Mouse (Mus musculus) urinary bladder, postnatal 14 days (tissue): Measurements from ENCODE around the gene Elfn2.

Experiments used
- DNase-seq: peaks from one replicate; pipeline ENCODE4 v3.0.0; 2021; ENCODE audit warnings: low spot score

The Elfn2 gene

DNA sequence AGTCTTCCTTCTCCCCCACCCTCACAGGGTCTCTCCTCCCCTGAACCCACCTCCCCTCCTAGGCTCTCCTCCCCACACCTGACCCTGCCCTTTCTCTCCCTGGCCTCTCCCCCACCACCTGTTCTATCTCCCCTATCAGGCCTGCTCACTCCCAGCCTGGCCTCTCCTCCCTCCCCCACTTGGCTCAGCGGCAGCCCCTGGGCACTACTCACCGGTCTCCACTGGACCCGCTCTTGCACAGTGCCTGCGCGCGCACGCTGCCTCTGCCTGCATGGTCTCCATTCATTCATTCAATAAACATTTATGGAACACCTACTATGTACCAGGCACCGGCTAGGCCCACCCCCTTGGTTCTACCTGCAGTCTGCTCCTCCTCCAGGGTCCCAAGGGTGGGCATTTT, 37.3 kb downstream of the Elfn2 start:
- no peak for DNase-seq

DNA sequence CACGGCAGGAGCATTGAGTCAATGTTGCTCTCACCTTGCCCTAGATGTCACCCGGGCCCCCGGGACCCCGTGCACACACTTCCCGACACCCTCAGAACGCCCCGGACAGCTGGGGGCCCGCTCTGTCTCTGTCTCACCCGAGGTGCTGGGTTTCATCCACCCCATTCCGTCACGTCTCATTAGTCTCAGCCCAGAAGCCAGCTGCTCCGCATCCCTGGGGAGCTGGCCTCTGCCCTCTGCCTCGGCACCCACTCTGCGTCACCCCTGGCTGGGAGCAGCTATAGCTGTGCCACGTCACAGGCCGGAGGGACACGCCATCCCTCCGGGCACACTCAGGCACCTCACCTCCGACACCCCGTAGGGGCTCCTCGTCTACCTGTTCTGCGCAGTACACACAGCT, 38.3 kb downstream of the Elfn2 start:
- DNase-seq: no peak

DNA sequence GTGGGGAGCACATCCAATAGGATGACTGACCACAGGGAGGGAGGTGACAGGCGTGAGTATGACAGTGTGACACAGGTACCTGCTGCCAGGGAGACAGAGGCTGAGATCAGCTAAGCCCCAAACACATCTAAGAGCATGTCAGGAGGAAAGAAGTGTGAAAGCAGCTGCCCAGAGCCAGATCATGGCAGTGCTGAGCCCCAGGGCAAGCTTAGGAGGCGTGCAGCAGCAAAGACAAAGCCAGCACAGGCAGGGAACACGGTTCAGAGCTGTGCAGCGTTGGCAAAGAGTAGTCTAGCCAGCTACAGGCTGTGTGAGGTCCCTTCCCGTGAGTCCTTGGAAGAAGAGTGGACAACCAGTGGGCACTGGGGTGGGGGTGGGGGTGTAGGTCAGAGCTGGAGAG, 40.9 kb downstream of the Elfn2 start:
- DNase-seq: no peak

DNA sequence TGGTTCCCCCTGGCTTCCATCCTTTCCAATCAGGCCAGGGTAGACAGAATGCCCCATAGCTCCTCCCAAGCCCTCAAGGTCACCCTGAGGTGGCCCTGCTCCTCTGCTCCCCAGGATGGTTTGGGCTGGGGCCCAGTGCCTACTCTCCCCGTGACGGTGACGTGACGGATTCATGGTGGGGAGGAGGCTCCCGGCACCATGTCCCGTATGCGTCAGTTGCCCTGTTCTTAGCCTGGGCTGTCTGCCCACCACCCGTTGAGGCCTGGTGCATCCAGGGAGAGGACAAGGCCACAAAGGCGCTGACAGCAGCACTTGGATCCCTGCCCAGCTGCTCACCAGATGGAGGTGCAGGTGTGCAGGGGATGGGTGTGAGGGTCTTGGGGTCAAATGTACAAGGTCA, 41.6 kb downstream of the Elfn2 start:
- DNase-seq: no peak

DNA sequence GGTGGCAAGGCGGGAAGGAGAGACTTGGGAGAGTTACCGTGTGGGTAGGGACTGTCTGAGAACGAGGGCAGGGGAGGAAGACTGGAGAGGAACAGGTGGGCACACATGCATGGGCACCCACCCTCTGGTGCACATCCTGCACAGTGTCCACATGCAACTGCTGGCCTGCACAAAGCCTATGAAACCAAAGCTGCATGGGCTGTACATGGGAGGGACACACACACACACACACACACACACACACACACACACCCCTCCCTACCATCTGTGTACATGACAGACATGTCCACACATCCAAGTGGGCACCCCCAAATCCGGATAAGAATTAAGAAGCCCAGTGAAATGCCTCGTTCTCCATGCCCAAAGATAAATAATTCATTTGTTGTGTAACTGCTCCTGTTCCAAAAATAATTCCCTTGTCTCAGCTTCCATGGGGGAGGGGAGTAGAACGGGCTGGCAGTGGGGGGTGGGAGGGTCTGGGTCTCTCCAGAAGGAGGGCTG, 43.6 kb downstream of the Elfn2 start:
- no peak for DNase-seq

DNA sequence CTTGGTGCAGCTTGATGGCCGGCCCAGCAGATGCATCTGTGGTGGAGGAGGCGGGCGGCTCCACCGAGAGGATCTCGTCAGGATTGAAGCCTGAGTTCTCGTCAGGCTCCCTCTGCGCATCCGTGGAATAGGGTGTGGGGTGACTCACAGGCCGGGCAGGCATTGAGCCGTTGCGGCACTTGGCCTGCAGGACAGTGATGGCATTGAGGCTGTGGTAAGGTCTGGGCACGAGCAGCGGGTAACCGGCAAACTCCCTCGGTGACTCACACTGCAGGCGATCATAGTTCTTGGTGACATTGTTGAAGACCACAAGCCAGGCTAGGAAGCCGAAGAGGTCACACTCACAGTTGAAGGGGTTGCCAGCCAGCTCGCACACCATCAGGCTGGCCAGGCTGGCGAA, 45.1 kb downstream of the Elfn2 start:
- DNase-seq: no peak

DNA sequence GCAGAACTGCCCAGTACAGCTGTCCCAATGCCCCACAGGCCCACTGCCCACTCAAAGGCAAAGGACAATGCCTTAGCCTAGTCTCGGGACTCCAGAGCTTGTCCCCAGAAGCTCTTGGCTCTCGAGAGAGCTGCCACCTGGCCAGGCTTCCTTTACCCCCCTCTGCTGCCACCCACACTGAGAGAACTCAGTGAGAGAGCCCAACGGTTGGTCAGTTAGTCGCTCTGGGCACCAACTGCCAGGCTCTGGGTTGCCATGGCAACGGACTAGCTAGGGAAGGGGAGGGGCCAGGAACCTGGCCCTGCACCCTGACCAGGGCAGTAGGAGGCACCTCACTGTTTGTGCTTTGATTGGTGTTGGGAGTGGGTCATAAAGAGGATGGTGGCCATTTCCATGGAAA, 48.2 kb downstream of the Elfn2 start:
- DNase-seq: no peak

DNA sequence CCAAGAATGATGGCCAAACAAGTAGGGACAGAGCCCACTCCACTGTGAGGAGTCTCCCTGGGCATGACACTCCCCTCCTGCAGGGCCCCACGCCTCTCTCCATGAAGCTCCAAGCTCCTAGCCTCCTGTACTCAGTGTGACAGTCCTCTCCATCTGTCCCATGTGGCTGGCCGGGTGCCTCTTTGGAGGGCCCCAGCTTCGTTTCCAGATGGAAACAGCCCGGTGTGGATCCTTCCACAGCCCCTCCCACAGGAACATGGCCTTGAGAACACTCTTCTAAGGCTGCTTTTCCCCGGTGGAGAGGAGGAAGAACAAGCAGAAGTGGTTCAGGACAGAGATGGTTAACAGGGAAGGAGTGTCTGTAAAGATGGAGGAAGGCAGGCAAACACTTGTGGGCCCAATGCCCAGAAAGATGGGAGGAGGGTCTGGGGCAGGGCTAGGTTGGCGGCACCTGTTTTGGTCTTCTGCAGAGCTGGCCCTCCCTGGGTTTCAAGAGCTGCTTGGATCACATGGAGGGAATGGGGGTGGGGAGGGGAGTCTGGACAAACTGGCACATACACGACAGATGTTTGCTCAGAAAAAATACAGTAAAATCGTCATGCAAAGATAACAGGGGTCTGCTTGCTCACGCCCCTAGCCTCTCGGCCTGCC, 49.2 kb downstream of the Elfn2 start:
- DNase-seq: no peak

DNA sequence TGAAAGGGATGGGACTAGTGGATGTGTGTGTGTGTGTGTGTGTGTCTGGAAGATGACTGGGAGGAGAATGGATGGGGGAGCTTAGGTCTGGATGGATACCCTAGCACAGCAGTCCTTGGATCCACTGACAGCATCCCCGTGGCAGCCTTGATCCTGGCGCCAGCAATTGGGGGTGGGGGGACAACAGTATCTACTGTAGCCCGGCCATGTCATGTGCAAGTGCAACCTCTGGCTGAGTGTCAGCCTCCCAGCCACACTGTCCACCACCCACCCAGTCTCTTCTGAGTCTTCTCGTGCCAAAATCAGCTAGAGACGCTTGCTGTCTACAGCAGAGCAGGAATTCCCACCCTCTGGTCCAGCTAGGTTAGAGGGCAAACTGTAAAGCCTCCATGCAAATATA, 54.3 kb downstream of the Elfn2 start:
- DNase-seq: no peak

DNA sequence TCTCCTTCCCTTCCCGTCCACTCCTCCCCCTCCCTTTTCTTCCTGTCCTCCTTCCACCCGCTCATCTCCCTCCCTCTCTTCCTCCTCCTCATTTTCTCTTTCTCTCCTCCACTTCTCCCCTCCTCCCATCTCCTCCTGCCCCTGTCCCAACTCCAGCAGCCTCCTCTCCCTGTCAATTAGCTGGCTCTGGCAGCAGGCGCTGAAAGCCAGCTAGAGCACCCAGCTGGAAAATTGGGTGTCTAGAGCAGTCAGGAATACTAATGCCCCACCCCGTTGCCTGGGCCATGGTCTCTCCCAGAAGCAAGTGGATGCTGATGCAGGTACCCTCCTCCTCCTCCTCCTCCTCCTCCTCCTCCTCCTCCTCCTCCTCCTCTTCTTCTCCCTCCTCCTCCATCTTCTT, 67.4 kb downstream of the Elfn2 start:
- DNase-seq: no peak

DNA sequence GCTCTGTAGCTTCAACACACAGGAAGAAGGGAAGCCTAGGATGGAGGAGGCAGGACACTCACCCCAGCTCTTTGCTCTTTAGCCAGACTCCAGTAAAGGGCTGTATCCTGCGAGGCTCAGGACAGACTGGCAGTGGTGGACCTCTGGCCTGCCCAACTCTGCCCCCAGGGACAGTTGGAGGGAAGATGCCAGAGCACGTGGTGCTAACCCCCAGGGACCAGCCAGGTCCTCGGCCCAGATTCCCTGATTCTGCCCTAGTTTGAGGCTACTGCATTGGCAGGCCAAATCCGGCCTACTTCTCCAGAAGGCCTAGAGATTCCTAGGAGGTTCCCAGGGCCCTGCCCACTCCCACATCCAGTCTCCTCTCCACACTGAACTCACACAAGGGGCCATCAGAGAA, 70.8 kb downstream of the Elfn2 start:
- no peak for DNase-seq

DNA sequence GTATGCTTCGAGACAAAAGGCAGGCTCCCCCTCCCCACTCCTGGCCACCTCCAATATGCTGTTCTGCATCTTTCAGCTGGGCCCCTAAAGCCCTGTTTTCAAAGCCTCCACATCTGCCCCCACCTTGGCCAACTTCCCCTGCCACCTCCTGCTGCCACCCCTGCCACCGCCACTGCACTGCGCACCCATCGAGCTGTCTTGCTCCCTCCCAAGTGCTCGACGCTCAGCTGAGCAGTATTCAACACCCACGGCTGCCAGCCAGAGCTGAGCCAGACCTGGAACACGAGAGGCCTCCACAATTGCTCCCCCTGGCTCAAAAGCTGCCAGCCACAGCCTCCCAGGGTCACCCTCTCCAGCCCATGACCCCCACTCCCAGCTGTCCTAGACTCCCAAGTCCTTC, 74.0 kb downstream of the Elfn2 start:
- DNase-seq: no peak

DNA sequence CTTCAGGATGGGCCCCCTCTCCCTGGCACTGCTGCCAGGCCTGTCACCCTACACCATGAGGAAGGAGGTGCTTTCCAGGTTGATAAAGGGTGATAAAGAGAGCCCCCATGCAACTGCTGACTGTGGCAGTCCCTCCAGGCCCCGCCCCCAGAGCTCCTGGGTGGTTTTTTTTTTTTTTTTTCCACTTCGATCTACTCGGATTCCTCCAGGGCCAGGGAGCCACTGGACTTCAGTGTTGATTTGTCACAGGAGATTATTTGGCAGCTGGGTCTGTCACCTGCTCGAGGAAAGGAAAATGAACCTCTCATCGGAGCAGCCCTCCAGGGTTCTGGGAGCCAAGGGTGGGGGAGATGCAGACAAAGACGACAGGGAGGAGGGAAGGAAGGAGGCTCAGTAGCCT, 74.9 kb downstream of the Elfn2 start:
- DNase-seq: no peak

DNA sequence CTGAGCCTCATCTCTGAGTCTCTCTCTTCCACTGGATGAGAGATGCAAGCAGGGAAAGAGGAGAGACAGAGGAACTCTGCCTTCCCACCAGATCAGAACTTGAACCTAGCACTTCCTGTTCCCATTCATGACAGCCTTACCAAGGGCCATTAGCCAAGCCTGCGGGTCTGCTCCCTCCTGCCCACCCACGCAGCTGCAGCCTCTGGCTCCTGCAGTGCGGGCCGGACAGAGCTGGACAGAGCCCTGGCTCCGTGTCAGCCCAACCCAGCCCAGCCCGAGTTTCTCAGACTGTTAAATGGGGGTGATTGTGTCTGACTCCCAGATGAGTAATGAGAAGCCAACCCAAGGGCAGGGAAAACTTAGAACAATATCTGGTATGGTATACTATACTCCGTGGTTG, 83.3 kb downstream of the Elfn2 start:
- DNase-seq: peak; percentile 44

DNA sequence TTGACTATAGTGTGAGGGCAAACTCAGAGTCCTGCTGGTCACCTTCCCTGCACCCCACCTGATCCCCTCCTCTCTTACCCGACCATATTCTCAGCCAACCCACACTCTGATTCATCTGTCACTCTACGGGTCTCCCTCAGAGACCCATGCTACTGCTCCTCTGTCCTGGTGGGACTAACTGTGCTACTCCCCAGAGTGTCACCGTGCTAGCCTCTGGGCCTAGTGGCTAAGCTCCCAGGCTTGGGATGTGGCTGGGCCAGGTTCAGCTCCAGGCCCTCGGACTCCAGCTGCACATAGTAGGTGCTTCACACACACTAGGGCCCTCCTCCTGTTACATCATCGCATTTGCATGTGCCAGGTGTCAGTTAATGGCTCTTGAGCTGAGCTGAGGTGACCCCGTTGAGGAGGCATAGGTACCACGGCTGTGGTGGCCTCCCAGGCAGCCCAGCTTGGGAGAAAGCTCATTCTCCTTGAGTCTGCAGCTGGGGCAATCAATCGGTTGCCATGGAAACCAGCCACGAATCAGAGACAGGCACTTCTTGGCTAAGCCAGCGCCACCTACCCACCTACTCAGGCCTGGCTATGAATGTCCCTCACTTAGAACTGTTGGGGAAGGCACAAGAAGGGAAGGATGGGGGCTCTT, 84.4 kb downstream of the Elfn2 start:
- no peak for DNase-seq

DNA sequence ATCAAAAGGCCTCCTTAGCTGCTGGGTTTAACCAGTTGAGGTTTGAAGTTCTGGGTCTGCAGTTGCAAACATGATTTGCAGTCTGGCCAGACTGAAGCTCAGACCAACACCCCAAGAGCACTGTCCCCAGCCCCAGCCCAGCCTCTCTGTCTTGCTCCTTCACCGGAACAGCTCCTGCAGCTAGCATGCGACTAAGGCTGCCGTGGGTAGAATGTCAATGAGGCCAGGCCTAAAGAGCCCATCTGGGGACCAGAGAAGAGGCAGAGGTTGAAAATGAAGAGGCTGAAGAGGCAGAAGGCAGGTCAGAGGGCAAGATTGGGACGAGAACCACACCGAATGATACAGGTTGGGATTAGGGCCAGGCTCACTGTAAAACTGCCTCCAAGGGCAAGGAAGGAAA, 85.2 kb downstream of the Elfn2 start:
- no peak for DNase-seq

DNA sequence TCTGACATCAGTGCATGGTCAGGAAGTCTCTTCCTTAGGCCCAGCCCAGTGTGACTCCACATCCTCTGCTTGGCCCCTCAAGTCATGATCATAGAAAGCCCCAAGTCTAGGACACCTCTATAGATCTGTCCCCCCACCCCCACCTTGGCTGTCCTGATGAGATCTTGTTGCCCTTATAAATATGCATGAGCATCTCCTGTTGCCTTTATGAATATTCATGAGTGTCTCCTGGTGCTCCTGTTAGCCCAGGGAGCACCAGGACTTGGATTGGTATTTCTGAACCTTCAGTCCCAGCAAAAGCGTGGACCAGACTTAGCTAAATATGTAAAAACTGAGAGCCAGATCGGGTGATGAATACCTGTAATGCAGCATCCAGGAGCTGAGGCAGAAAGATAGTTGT, 86.2 kb downstream of the Elfn2 start:
- DNase-seq: no peak

DNA sequence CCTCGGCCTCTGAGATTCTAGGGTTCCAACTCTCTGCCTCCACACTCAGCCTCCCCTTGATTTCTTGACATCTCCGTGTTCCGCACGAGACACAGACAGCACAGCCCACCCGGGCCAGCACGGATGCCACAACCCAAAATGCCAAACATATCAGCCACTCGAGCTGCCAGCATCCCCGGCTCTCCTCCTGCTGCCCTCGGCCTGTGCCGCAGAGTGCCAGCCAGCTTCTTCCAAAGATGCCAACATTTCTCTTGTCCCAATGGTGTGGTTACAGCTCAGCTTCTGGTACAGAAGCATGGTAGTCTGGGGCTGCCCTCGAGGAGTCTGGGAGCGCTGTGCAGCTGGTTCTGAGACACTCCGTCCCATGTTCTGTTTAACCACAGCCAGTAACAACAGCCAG, 92.3 kb downstream of the Elfn2 start:
- no peak for DNase-seq

DNA sequence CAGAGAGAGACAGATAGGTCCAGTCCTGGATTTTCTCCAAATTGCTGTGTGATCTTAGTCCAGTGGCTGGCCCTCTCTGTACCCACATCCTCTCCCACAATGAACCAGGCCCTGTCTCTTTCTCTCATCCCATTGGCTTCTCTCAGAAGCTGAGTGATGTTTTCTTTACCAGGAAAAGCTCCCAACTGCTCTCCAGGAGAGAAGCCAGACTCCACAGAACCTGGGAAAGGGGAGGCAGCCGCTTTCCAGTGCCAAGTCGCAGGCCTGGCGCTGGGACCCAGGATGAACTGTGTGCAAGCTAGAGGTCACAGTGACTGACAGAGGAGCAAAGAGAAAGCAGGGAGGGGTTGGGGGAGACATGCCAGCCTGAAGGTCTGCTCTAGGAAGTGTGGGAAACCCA, 93.6 kb downstream of the Elfn2 start:
- DNase-seq: no peak

DNA sequence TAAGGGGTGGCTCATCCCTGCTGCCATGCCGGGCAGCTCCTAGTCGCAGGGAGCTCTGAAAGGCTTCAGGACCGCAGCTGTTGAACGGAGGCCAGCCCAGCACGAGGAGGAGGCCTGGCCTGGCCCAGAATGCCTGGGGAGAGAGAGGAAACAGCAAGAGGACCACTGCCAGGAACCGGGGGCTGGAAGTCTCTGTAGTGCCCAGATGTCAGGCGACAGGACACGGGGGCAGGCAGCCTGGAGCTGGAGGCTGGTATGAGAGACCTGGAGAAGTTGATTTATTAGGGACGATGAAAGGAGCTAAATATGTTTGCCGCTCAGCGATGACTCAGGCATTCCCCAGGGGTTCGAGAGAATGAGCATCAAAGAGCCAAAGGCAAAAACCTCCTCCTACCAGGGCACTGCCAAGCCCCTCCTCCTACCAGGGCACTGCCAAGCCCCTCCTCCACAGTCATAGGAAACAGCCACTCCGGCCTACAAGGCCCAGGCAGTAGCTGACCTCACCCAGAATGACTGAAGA, 94.1 kb downstream of the Elfn2 start:
- peak; percentile 71 for DNase-seq

DNA sequence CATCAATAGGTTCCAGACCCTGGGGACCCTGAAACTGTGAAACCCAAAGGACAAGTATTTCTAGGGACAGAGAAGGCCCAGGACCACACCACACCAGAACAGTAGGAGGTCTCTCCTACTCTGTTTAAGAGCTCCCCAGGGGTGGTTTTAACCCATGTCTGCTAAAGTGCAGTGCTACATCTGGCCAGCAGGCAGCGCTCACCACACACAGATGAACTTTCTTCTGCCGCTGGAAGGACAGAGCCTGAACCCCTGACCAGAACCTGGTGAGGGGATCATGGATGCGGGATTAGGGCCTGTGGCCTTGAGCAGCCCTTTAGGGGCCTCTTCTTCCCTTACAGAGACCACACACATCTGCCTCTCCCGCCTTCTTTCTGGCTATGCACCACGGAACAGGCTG, 95.1 kb downstream of the Elfn2 start:
- DNase-seq: peak; percentile 71
